Mouse (Mus musculus): Measurements from ENCODE around the gene Stk10.

DNA sequence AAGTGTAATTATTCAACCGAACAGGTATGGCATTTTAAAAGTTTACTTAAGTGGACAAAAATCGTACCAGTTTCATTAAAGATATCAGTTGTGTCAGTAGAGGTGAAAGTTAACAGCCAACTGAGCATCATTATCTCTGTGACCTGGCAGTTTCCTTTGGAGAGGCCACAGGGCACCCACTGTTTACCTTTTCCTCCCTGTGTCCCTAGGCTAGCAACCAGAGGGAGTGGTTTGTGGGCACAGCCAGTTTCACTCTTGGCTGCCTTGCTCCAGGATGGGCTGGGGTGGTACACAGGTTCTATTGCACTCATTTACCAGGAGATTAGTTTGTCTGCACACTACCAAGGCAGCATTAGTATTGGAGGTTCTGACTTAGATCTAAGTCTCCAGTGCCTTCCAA, 101.0 kb downstream of the Stk10 start:
- TF ChIP-seq POLR2A (IDR thresholded peaks at IDR 0.05; ENCODE audit: low read depth, low read length) (no peak), CTCF (conservative IDR thresholded peaks at IDR 0.05; ENCODE audit: insufficient read depth, insufficient read length, low read depth, low read length) (no peak)
